In the genomic region with DNA sequence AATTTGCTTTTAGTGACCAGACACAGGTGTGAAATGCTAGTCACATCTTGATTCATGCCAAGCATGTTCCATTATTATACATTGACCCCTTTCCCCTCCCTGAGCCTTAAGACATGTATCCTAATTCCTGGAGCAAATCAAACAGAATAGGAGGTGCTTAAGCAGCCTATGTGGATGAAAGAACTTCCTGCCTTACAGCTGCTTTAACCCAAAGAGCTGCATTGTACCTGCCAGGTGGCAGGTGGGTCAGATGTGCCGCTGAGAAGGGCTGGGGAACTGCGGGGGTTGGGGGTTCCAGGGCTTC, we compare ENCODE assay signal across 8 mouse cellular contexts. TPM values are rescaled to one million over a fixed set of nuclear protein-coding genes. Genes with fewer than 3 reads are reported as not detected.
DNase-seq lines count a peak whose midpoint lies in the region; ATAC-seq lines count a peak whose summit lies in the region.

No protein-coding gene starts in this region.

- peak overlapping the region; percentile 97 for H3K9ac ChIP-seq in kidney, embryonic 15.5 days
- H3K9ac ChIP-seq in hindbrain, embryonic 11.5 days (ENCODE audit: low read depth, low read length): peak overlapping the region; percentile 98
- peak overlapping the region; percentile 95 for H3K9ac ChIP-seq in midbrain, embryonic 12.5 days (replicated peaks)

- no peak for DNase-seq in kidney, postnatal 36 days
- DNase-seq in MEL-GATA-1-ER (ENCODE audit: extremely low read depth, low read depth): peak; percentile 56
- DNase-seq in hindbrain, embryonic 11.5 days (ENCODE audit: low spot score): no peak
- no peak for DNase-seq in gastrocnemius, postnatal 25 days
- DNase-seq in gastrocnemius, adult 8-10 months (ENCODE audit: low spot score in 2 of 2): no peak

- no peaks in the 10 kb centered on the region for H3K27me3 ChIP-seq in kidney, embryonic 15.5 days
- no peaks in the 10 kb centered on the region for H3K27me3 ChIP-seq in hindbrain, embryonic 11.5 days (ENCODE audit: control insufficient read depth, insufficient read depth, low read length)
- H3K27me3 ChIP-seq in midbrain, embryonic 12.5 days: no peaks in the 10 kb centered on the region

- H3K36me3 ChIP-seq in kidney, embryonic 15.5 days: peaks cover 12% of the 10 kb centered on the region; the same call in 1 of the 2 replicates
- H3K36me3 ChIP-seq in hindbrain, embryonic 11.5 days (ENCODE audit: control insufficient read depth, insufficient read depth, low read length): no peaks in the 10 kb centered on the region
- peaks cover 5% of the 10 kb centered on the region; the same call in 1 of the 2 replicates for H3K36me3 ChIP-seq in midbrain, embryonic 12.5 days

- H3K9me3 ChIP-seq in kidney, embryonic 15.5 days (replicated peaks): no peaks in the 10 kb centered on the region
- no peaks in the 10 kb centered on the region for H3K9me3 ChIP-seq in hindbrain, embryonic 11.5 days (ENCODE audit: control insufficient read depth, low read length)
- no peaks in the 10 kb centered on the region for H3K9me3 ChIP-seq in midbrain, embryonic 12.5 days

- H3K4me1 ChIP-seq in kidney, embryonic 15.5 days: peaks cover 28% of the 10 kb centered on the region
- H3K4me1 ChIP-seq in hindbrain, embryonic 11.5 days (replicated peaks; ENCODE audit: control insufficient read depth, insufficient read depth, low read length): 0 out of 2 replicates have a peak, but pooled peaks cover 2% of the 10 kb centered on the region
- H3K4me1 ChIP-seq in midbrain, embryonic 12.5 days: peaks cover 23% of the 10 kb centered on the region

- H3K4me3 ChIP-seq in kidney, embryonic 15.5 days (replicated peaks): peak overlapping the region; percentile 85
- peak overlapping the region; percentile 61 for H3K4me3 ChIP-seq in hindbrain, embryonic 11.5 days (ENCODE audit: low read depth, low read length)
- H3K4me3 ChIP-seq in midbrain, embryonic 12.5 days: peak overlapping the region; percentile 76

- WGBS in kidney, embryonic 15.5 days: 2% methylated on average over 2 of the region's 2 CpGs
- WGBS in hindbrain, embryonic 11.5 days: 0% methylated on average over 2 of the region's 2 CpGs
- WGBS in midbrain, embryonic 12.5 days: 6% methylated on average over 2 of the region's 2 CpGs

- ATAC-seq in kidney, embryonic 15.5 days (replicated peaks; ENCODE audit: low FRiP score): no peak
- ATAC-seq in hindbrain, embryonic 11.5 days (ENCODE audit: low FRiP score): no peak
- ATAC-seq in midbrain, embryonic 12.5 days (ENCODE audit: low FRiP score, low read depth): no peak
- ATAC-seq in inflammation-experienced regulatory T-cells, adult 6 months: no peak

- H3K27ac ChIP-seq in kidney, embryonic 15.5 days: peak overlapping the region; percentile 99
- peak overlapping the region; percentile 97 for H3K27ac ChIP-seq in hindbrain, embryonic 11.5 days (ENCODE audit: low read depth, low read length)
- peak overlapping the region; percentile 99 for H3K27ac ChIP-seq in midbrain, embryonic 12.5 days (replicated peaks)

- peak overlapping the region; percentile 88 for H3K4me2 ChIP-seq in kidney, embryonic 15.5 days
- H3K4me2 ChIP-seq in hindbrain, embryonic 11.5 days (replicated peaks; ENCODE audit: low read depth, low read length): peak overlapping the region; percentile 83
- peak overlapping the region; percentile 82 for H3K4me2 ChIP-seq in midbrain, embryonic 12.5 days (replicated peaks)

RNA-seq across cellular contexts. Expression of gene Dnajb14, which starts 0.4 kb away (rescaled TPM):
- polyA plus RNA-seq in kidney, embryonic 15.5 days (2015; fragmentation: Nextera tagmentation; extraction: Ambion mirVana): 10.1 and 10.8 TPM in 2 replicates
- polyA plus RNA-seq in hindbrain, embryonic 11.5 days (2014; fragmentation: Nextera tagmentation; extraction: Ambion mirVana): 9.2 and 10.4 TPM in 2 replicates
- polyA plus RNA-seq in midbrain, embryonic 12.5 days (2016; fragmentation: Nextera tagmentation; extraction: Ambion mirVana): 11.3 and 12.1 TPM in 2 replicates
- 1 to 10 TPM; 4.5 to 6.1 (median 5.6) TPM for polyA plus RNA-seq in inflammation-experienced regulatory T-cells, adult 6 months (2017; shearing (Covaris generic))
- total RNA-seq in gastrocnemius, postnatal 25 days (2021): 1 to 10 TPM; 6.1 to 7.8 TPM
- 1 to 10 TPM; 5.1 to 9.1 (median 7.7) TPM for total RNA-seq in gastrocnemius, adult 8-10 months (2022)

RNA-seq across cellular contexts. Expression of gene H2afz, which starts 2.8 kb away (rescaled TPM):
- 2,163 and 2,393 TPM in 2 replicates for polyA plus RNA-seq in kidney, embryonic 15.5 days (2015; fragmentation: Nextera tagmentation; extraction: Ambion mirVana)
- polyA plus RNA-seq in hindbrain, embryonic 11.5 days (2014; fragmentation: Nextera tagmentation; extraction: Ambion mirVana): 2,789 and 2,825 TPM in 2 replicates
- polyA plus RNA-seq in midbrain, embryonic 12.5 days (2016; fragmentation: Nextera tagmentation; extraction: Ambion mirVana): 2,469 and 2,593 TPM in 2 replicates
- 1,000 to 10,000 TPM; 1,209 to 2,935 (median 1,492) TPM for polyA plus RNA-seq in inflammation-experienced regulatory T-cells, adult 6 months (2017; shearing (Covaris generic))
- total RNA-seq in gastrocnemius, postnatal 25 days (2021): 10 to 100 TPM; 73.1 to 80.4 TPM
- total RNA-seq in gastrocnemius, adult 8-10 months (2022): 10 to 100 TPM; 70.3 to 85.0 (median 79.7) TPM

RNA-seq across cellular contexts. Expression of gene Lamtor3, which starts 51.2 kb away (rescaled TPM):
- 111 and 113 TPM in 2 replicates for polyA plus RNA-seq in kidney, embryonic 15.5 days (2015; fragmentation: Nextera tagmentation; extraction: Ambion mirVana)
- polyA plus RNA-seq in hindbrain, embryonic 11.5 days (2014; fragmentation: Nextera tagmentation; extraction: Ambion mirVana): 96.9 and 103 TPM in 2 replicates
- 94.8 and 103 TPM in 2 replicates for polyA plus RNA-seq in midbrain, embryonic 12.5 days (2016; fragmentation: Nextera tagmentation; extraction: Ambion mirVana)
- polyA plus RNA-seq in inflammation-experienced regulatory T-cells, adult 6 months (2017; shearing (Covaris generic)): 100 to 1,000 TPM in 1 of 3 experiments, 10 to 100 TPM in 2; 65.0 to 110 (median 74.0) TPM
- 10 to 100 TPM; 48.5 to 55.8 TPM for total RNA-seq in gastrocnemius, postnatal 25 days (2021)
- 10 to 100 TPM; 46.7 to 51.7 (median 50.5) TPM for total RNA-seq in gastrocnemius, adult 8-10 months (2022)
